Mouse (Mus musculus) left cerebral cortex, postnatal 4 days (tissue): ENCODE results near the gene Clmn. TPM values are rescaled to one million over a fixed set of nuclear protein-coding genes. Genes with fewer than 3 reads are reported as not detected.

ENCODE experiments used
- DNase-seq: peaks from one replicate; pipeline ENCODE4 v3.0.0-alpha.2; 2022
- intact Hi-C: fragments of 180-260 bp; cut with DNase I; formaldehyde crosslinking; loops from one replicate; pipeline ENCODE4 v1.15.1; 2025
- total RNA-seq, 2 experiments: library from RNA; stranded (reverse); gene quantifications; 2 replicates each; pipeline ENCODE4 v1.2.3; 2021

The Clmn gene
- total RNA-seq, 2 experiments from 2014 or later, result 8.3 to 10.1 TPM

DNA sequence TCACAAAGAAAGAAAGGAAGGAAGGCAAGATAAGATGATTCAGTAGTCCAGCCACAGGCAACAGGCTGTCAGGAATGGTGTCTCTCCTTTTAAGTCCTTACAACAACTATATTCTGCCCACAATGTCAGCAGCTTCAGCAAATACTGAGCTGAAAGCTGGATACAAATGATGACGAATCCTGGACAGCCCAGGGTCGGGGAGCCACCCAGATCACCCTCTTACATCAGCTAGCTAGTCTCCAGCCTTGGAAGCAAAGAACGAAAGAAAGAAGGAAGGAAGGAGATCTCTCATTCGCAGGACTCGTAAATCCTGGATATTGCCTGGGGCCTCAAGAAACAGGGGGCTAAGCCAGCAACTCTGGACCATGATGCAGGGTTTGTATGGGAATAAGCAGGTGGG lies 44.8 kb downstream of the Clmn start:
- intact Hi-C loops, result no loop called here
- DNase-seq, result no peak

DNA sequence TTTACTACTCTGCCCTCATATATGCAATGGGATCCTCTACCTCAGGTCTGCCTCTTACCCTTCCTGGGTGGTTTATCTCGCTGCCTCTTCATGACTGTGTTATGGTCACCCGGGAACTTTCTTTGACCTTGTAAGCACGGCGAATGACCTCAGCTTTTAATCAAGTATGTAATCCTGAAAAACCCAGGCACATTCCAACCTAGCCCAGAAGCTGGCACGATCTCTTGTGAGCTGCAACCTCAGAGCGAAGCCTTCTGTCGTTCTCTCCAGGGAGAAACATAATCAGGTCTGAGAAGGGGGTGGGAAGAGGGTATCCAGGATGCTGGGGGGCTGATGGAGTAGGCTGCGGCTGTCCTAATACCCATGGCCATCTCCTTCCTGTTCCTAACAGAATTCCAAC lies 45.8 kb downstream of the Clmn start:
- intact Hi-C loops, result no loop called here
- no peak for DNase-seq

DNA sequence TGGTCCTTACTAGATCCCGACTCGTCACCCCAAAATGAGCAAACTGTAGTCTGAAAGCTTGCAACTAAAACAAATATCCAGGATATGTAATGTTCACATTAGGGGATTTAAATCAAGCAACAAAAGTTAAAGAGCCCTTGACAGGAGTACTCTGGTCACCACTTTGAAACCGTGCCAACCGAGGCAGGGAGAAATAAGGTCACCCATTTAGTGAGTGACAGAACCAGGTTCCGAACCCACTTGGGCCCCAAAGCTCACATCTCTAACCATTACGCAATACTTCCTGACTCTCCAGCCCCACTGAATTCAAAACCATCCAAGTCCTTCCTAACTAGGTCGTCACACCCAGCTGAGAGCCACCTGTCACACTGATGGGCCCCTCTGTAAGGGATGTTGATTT lies 46.8 kb downstream of the Clmn start:
- no peak for DNase-seq
- intact Hi-C loops, result no loop called here

DNA sequence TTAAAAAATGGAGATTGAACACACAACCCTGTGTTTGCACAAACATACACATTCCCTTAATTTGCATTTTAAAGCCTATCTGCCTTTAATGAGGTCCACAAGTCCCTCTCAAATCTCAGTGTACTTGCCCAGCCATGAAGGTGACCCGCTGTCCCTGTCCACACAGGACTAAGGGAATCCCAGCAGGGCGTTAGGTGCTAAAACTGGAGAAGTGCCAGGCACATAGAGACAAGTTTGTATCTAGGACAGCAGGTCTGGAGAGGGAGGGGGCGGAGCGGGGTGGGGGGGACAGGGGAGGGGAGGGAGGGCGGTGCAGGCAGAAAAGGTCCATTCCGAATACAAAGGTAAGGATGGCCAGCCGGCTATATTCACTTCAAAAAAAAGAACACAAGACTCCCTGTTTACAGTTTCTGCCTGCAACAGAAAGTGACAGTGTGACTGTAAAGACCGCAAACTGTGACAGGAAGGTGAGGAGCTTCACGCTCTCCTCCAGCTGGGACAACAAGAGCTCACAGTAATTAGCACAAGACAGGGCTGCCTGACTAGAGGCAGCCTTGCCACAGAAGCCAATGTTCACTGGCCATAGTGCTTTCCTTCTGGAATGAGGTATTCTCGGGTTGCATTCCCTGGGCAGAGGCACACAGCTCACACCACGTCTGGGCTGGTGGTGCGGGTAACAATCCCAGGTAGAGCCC lies 47.6 kb downstream of the Clmn start:
- intact Hi-C loops, result no loop called here

DNA sequence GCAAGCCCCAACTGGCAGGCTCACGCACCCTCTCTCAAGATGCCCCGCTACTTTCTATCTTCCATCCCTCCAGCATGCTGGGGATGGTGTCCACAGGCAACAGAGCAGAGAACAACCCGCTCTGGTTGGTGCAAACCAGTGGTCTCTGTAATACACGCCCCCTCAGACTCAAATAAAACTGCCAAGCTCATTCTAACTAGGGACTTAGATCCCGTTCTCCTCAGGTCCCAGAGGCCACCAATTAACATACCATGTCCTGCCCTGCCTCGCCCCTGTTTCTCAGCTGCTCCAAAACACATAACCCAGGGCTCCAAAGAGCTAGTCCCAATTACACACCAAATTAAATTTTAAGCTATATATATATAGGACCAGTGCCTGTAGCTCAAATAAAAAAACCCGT lies 50.6 kb downstream of the Clmn start:
- no peak for DNase-seq
- intact Hi-C loops, result no loop called here

More for the DNA sequence above, 47.6 kb downstream of the Clmn start:
- no peak for DNase-seq

DNA sequence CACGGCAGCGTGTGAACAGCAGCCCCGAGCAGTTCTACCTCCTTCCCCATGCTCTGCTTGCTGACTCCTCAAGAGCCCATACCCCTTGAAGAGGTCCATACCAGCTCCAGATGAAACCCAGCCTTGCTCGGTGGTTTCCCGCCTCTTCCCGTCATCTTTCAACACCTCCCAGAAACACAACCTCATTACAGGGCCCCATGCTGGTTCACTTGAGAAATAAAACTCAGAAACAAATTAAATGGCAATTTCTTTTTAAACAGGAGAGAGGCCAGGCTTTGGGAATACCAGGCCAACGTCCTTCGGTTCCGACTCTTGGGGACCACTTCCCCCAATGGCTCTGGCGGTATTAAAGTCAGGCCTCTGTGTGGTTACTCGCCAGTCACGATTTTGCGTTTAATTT lies 51.1 kb downstream of the Clmn start:
- intact Hi-C loops, result no loop called here
- no peak for DNase-seq

DNA sequence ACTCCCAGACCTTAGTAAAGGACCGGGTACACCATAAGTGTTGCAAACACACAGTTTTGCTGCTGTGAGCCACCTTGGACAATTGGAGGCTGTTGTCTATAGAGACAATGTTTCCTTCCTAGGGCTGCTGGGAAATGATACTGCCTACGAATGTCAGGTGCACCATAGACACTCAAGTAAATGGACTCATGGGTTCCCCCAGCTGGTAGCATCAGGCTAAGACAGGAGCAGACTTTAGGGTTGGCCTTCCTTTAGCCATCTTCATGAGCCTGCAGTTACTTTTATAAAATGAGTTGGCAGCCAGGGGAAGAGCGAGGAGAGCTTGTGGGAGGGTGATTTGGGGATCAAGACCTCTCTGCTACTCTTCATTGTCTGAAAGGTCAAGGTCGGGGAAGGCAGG lies 52.2 kb downstream of the Clmn start:
- no peak for DNase-seq
- intact Hi-C loops, result no loop called here

DNA sequence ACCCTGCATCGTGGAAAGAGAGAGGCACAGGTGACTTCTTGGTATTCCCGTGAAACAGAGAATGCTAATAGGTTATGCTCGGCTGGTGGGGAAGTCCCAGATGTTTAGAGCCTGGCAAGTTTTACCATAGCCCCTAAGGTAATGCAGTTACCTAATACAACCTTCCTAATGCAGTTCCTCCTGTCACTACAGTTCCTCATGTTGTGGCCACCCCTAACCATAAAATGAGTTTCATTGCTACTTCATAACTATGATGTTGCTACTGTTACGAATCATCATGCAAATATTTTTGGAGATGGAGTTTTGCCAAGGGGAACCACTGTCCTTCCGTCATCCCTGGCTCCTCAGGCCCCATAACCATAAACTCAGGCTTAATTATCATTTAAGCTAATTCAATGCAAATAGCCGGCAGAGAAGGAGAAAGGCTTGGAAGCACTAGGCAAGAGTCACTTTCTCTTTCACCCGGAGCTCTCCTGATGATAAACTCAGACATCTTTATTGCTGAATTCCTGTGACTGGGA lies 53.9 kb downstream of the Clmn start:
- intact Hi-C loops, result no loop called here
- no peak for DNase-seq

DNA sequence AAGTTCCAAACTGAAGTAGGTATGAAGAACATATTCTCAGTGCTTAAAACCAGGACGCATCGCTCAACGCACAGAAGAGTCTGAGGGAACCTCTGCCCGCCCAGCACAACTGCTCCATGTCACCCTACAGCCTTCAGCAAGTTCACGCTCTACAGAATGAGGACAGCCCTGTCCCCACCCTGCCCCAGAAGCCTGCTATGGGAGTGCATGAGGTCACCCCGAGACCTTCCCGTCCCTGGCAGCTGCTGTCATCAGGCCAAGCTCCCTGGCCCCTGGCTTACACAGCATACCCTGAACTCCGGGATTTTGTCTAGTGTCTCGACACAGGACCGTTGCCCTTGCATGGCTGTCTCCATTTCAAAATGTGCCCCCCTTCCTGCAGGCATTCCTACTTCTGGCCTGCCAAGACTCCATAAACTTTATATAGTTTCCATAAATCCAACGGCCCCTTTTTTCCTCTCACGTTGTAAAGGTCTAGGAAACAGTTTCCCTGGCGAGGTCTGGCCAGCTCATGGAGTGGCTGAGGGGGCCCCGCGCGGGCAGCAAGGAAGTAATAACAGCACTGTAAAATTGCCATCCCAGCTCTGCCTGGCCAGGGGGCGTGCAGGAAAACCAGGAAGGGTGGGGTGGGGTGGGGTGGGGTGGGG lies 56.3 kb downstream of the Clmn start:
- intact Hi-C loops, result no loop called here
- DNase-seq, result no peak

DNA sequence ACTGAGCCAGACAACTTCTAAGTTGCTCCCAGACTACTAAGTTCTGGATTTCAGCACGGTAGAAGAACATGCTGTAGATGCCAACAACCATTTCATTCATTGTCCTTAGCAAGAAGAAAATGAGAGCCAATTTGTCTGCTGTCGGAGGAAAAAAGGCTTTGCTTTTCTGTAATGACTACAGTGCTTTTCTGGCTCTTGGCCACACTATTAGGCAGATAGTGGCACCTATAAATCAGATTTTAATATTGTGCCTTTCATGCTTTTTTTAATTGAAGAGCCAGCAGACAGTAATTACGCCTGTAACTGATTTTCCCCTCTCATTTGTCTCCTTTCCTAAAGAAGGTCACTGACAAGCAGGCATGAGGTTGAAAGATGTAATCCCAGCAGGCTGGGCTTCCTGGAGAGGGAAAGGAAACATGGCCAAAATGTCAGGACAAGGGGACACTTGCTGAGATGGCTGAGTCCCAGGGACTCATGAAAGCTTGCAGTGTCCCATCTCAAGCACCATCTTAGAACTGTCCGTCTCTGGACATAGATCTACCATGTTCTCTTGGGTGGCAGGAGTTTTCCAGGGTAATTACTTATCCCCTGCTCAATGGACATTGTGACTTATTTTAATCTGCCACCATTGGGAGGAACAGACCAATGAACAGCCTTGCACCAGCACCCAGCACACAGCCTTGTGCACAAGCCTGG lies 58.0 kb downstream of the Clmn start:
- no peak for DNase-seq
- intact Hi-C loops, result no loop called here

DNA sequence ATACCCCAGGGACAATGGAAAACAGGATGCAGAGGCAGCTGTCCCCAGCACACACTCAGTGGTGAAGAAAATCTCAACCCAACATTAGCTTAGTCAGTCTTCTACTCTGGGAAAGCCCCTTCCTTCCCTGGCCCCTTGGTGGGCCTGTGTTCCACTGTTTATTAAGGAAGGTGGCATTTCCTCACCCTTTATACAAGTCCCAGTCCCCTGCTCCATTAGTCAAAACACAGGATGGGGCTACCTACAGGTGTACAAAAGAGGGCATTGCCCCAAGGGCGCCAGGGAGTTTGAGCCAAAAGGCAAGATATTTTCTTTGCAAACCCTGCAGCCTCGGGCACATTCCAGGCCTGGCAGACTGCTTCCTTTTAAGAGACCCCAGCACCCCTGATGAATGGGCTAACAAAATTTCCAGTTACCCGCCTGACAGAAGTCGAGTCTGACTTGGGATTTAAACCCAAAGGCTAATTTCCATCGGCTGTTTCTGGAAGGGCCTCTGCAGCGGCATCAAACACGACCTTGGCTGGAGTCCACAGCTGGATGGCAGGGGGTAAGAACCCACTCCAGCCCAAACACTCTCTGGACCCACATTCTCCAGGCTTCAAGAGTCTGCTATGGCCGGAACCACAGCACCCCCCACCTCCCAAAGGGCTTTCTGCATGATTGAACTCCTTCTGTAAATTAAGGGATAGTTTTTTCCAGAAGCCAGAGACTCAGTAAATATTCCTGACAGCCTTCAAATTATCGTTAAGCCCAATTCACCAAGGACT lies 63.2 kb downstream of the Clmn start:
- DNase-seq, result no peak
- intact Hi-C loops, result no loop called here

DNA sequence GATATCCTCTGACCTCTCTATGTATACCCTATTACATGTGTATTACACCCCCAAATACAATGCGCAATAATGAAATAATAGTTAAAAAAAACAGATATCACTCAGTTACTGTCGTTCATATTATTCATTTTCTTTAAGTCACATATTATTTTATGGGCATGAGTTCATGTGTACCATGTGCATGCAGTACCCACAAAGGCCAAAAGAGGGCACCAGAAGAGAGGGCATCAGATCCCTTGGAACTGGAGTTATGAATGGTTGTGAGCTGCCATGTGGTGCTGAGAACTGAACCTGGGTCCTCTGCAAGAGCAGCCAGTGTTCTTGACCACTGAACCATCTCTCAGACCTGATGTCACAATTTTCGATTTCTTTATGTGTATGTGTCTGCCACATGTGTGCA lies 65.5 kb downstream of the Clmn start:
- intact Hi-C loops, result no loop called here
- DNase-seq, result no peak

DNA sequence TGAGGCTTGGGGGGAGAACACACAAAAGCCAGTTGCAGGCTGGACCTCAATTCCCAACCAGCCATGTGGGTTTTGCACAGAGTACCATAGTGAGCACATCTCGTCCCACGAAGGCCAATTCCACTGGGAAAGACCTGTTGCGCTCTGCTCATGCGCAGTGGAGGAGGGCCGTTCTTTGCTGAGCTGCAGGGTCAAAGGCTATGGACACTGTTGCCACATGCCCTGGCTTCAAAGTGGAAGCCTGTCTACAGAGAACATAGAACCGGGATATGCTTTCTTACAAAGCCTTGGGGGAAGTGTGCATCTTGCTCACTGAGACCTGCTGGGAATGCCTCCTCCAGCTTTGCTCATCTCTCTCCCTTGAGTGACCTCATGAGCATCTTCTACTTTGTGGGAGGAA lies 67.0 kb downstream of the Clmn start:
- no peak for DNase-seq
- intact Hi-C loops, result no loop called here

DNA sequence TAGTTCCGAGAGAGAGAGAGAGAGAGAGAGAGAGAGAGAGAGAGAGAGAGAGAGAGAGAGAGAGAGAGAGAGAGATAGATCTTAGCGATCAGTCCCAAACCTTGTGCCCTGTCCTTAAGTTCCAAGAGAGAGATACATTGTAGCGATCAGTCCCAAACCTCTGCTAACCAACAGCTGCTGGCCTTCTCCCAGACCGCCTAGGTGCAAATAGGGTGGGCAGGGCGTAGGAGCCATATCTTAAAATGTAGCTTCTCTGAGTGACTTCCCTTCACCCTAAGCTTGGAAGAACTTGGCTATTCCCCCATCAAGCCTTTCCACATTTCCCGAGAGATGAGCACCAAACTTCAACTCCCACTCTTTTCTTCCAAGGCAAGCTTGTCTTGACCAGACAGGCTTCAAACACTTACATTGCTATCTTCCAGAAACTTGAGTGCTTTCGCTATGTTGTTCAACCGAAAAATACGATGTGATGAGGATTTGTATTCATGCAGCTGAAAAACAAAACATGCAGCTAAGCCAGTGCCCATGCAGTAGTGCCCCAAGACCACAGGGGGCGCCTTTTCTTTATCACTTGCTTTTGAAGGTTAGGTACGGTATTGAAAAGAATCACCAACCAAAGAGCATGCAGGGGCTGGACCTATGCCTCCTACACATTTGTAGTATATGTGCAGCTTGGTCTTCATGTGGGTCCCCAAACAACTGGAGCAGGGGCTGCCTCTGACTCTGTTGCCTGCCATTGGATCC lies 68.1 kb downstream of the Clmn start:
- DNase-seq, result no peak
- intact Hi-C loops, result no loop called here

DNA sequence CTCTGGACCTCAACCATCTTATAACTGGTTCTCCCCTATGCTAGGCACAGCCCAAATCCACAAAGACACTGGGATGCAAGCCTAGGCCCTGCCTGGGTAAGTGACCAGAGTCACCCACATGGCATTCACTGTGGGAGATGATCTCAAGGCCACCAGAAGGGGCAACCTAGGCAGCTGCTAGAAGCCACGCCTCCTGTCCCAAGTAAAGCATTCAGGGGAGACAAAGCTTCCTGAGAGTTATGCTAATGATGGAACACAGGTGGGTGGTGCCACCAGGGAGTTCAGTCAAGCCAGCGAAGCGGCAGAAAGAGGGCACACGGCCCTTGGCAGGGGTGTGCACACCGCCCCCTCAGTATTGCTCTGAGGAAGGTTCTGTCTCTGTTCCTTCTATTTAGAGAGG lies 69.9 kb downstream of the Clmn start:
- DNase-seq, result no peak

DNA sequence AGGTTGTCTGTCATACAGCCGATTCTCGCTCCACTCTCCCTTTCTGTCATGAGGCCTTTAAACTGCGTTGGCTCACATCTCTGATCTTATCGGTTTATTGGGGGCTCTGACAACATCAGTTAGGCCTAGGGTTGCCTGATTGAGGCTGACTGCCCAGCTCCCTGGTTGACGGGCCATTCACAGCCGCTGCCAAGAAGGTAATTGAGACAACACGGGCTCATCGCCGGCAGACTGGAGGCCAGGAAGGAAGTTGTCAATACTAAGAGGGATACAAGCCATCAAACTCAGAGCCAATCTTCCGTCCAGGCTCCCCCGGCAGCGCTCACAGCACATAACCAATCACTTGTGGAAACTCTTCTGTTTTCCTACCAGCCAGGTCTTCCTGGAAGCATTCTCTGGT lies 71.4 kb downstream of the Clmn start:
- intact Hi-C loops, result no loop called here
- DNase-seq, result peak; percentile 37

More for the DNA sequence above, 69.9 kb downstream of the Clmn start:
- intact Hi-C loops, result no loop called here

DNA sequence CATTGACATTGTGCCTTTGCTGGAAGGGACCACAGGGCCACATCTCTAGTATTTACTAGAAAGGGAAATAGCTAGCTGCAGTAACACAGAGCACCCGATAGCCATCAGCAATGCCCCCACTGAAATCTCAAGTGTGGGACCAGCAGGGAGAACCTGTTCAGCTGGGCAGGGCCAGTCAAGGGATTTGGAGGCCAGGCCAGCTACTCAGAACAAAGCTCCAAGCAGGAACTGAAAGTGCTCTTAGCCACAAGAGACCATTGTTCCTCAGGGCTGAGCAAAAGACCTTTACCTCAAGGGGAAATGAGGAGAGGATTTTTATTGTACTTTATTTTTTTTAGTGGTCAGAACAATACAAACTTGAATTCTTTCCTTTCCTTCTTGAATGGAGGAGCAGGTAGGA lies 87.3 kb downstream of the Clmn start:
- intact Hi-C loops, result no loop called here
- no peak for DNase-seq

DNA sequence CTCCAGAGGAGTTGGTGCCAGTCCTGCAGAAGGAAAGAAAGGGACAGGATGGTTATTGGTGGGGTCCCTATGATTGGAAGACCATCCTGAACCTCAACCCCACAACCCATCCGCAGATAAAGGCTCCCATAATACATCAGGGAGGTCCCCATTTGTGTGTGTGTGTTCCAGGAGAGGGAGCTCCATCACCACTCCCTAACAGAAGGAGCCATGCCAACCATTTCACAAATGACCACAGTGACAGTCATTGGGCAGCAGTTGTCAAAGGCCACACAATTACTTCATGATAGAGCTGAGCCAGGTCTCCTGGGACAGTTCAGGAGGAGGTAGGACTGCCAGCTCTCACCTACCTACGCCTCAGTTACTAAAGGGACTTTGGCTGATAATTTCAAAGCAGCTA lies 92.9 kb downstream of the Clmn start:
- peak; percentile 21 for DNase-seq
- intact Hi-C loops, result no loop called here

DNA sequence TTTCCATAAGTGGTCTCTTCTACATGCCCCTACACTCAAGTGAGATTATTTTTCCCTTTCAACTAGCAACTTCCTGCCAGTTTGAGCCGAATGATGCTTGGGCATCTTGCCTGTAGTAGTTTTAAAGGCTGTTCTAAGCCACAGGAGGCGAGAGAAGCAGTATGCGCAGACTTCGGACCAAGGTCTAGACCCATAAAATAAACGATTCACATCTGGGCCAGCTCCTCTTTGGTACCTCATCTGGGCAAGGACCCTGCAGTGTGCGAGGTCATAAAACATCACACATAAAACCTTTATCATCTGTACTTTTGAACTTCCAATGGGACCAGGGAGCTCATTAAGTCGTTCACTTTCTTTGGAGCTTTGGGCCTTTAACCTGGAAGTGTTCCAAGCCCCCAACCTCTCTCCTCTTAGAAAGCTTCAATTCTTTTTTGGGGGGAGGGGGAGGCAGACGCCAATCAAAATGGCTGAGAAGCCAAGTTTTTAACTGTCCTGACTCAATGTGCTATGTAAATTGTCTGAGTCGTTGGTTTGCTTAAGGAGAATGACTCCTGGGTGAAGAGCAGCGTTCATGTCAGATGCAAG lies 95.6 kb downstream of the Clmn start:
- intact Hi-C loops, result no loop called here
- no peak for DNase-seq

DNA sequence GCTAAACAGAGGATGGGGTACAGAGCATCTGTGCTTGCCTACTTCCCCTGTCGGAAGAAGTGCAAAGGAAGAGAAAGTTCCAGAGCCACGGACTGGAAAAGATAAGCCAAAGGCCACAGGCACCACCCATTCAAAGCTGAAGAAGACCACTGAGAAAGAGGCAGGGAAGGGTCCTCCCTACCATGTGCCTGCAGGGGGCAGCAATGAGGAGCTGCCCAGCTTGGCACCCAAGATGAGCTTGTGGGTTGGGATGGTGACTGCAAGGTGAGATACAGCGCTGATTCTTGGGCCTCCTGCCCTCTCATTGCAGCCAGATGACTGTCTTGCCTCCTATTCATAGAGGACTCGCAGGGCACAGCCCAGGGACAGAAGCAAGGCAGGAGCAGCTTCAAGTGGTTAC lies 97.7 kb downstream of the Clmn start:
- DNase-seq, result no peak
- intact Hi-C loops, result no loop called here
